Mouse (Mus musculus): Measurements from ENCODE around the gene Gm20834. TPM values are rescaled to one million over a fixed set of nuclear protein-coding genes. Genes with fewer than 3 reads are reported as not detected.

Gm20834 gene
- not detected in 2 replicates for total RNA-seq (2023)

DNA sequence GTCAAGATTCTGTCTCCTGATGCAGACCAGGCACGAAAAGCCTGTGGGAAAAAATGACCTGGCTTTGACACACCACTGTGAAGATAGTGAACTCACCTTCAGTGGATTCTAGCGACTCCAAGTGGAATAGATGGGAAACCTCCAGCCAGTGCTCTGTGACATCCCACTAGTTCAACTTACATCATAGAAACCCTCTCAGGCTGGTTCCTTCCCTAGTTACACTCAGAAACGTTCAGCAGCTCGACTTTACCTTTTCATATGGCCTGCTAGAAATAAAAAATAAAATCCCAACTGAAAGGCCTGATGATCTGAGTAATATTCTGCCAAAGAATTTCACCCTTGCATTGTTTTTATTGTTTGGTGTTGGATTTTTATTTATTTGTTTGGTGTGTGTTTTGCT, at the start of gene Gm20834:
Gm20834 (minus strand) TSS at position 101 of the 400 bp plus-strand sequence.

Other genes with a start within 250 kb of the Gm20834 start
- not detected in 2 replicates for gene Gm21310, start 177.4 kb downstream of the Gm20834 start, total RNA-seq (2023)
- not detected in 2 replicates for gene Gm28510, start 88.1 kb upstream of the Gm20834 start, total RNA-seq (2023)
- gene Gm20737, start 211.5 kb upstream of the Gm20834 start, total RNA-seq (2023), result not detected in 2 replicates
- not detected in 2 replicates for gene Gm21775, start 228.9 kb upstream of the Gm20834 start, total RNA-seq (2023)

Measured in neutrophil, adult 65 days (primary cell).